Mouse (Mus musculus) ES-E14 (cell line): ENCODE measurements around the gene Slc5a5.

Source experiments
- CHD2 ChIP-seq: IDR thresholded peaks from 2 replicates; pipeline ENCODE4 v1.6.1; 2014; ENCODE audit warnings: mild to moderate bottlenecking, low read depth, low read length, inconsistent platforms
- HCFC1 ChIP-seq: IDR thresholded peaks from 2 replicates; pipeline ENCODE4 v1.6.1; 2012; ENCODE audit warnings: low read length, inconsistent platforms, borderline replicate concordance; ENCODE audit not compliant: insufficient read depth
- ZC3H11A ChIP-seq: IDR thresholded peaks from 2 replicates; pipeline ENCODE4 v1.6.1; 2012; ENCODE audit warnings: low read depth, mild to moderate bottlenecking, inconsistent platforms, low read length, borderline replicate concordance

- TF ChIP-seq CHD2 (no peak), ZC3H11A (no peak), HCFC1 (no peak)
These were observed 16.2 kb downstream of the Slc5a5 start for GRCm38 (mm10) chr8:70876382-70876781.
